Mouse (Mus musculus) stomach, postnatal 0 days (tissue): ENCODE measurements at regions not wholly inside any gene's neighbourhood (a gene's known extent, or its start where the extent isn't known, plus 50 kb on each side); places are given as distances from the start of the nearest gene placed in this dataset.

Experiments
- CTCF ChIP-seq: IDR thresholded peaks from 2 replicates; pipeline ENCODE4 v1.5.1; 2016; ENCODE audit warnings: antibody characterized with exemption, low read depth, mild to moderate bottlenecking, moderate library complexity
- EP300 ChIP-seq: optimal IDR thresholded peaks from 2 replicates; pipeline ENCODE3; 2016; ENCODE audit warnings: antibody characterized with exemption

GRCm38 (mm10) chr16:76219233-76219632 lies 154.4 kb downstream of the Nrip1 start:
- no peak for TF ChIP-seq CTCF
- no peak for TF ChIP-seq EP300
